Mouse (Mus musculus) forebrain, embryonic 13.5 days (tissue): ENCODE results near the gene Bace2. TPM values are rescaled to one million over a fixed set of nuclear protein-coding genes. Genes with fewer than 3 reads are reported as not detected.

Experiments used
- ATAC-seq: fragments of 200-750 bp; cut with Nextera tagmentation; 2 replicates; pipeline ENCODE4 v1.8.0; 2017
- H3K27ac ChIP-seq: fragments of 300-500 bp; sonication (generic); 2 replicates; pipeline ENCODE4 v1.5.1; 2015; ENCODE audit warnings: inconsistent platforms, mild to moderate bottlenecking, moderate library complexity
- H3K27me3 ChIP-seq: fragments of 300-500 bp; sonication (generic); 2 replicates; pipeline ENCODE4 v1.6.1; 2015; ENCODE audit warnings: mild to moderate bottlenecking, inconsistent platforms
- H3K36me3 ChIP-seq: fragments of 300-500 bp; sonication (generic); 2 replicates; pipeline ENCODE4 v1.6.1; 2015; ENCODE audit warnings: mild to moderate bottlenecking, inconsistent platforms; ENCODE audit not compliant: poor library complexity, severe bottlenecking
- H3K4me1 ChIP-seq: fragments of 300-500 bp; sonication (generic); 2 replicates; pipeline ENCODE4 v1.6.1; 2015; ENCODE audit warnings: inconsistent platforms
- H3K4me2 ChIP-seq: fragments of 300-500 bp; sonication (generic); 2 replicates; pipeline ENCODE4 v1.6.1; 2015; ENCODE audit warnings: inconsistent platforms, mild to moderate bottlenecking, moderate library complexity
- H3K4me3 ChIP-seq: fragments of 300-500 bp; sonication (generic); 2 replicates; pipeline ENCODE4 v1.5.1; 2015; ENCODE audit warnings: mild to moderate bottlenecking, inconsistent platforms
- H3K9ac ChIP-seq: fragments of 300-500 bp; sonication (generic); 2 replicates; pipeline ENCODE4 v1.6.1; 2015; ENCODE audit warnings: mild to moderate bottlenecking, inconsistent platforms
- H3K9me3 ChIP-seq: fragments of 300-500 bp; sonication (generic); replicated peaks from 2 replicates; pipeline ENCODE4 v1.6.1; 2016; ENCODE audit warnings: inconsistent platforms
- WGBS: fragments of 180-500 bp; shearing (Covaris S2); methylation state at CpG from one replicate; pipeline ENCODE4 v1.1.7; 2015; 5-methylcytosine and 5-hydroxymethylcytosine counted together
- polyA plus RNA-seq: library from polyadenylated mRNA; unstranded; fragments of >200 nt; fragmentation: Nextera tagmentation; extraction: Ambion mirVana; gene quantifications from 2 replicates; pipeline ENCODE4 v1.2.1, GENCODE M21; 2015

Gene Bace2
- polyA plus RNA-seq, 1 experiment from 2014 or later = 0.98 TPM

DNA sequence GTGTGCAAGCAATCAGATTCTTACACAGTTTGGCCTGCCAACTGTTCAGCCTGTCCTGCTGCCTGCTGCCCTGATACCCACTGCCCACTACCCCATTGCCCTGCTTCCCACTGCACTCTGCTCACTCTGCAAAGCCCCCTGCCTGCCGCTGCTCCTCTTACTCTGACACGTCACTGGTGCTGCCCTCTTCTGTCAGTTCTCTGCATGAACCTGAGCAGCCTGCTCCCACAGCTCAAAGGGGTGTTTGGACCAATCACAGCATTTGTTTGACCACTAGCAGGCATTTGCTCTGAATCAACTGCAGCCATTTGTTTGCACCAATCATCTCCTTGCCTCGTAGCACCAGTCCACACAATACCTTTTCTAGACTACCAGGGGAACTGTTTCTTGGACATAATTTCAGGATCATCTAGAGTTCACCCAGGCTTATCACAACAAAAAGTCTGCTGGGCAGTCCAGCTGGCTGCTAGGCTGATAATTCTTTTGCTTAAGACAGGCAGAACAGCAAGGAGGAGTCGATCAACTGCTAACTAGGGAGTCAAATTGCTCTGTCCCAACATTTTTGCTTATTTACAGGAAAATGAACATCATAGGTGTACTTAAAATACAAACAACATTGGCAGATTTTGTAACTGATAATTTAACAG is 61.5 kb downstream of the Bace2 start:
- Histone ChIP-seq H3K4me2 (no peak overlapping the region), H3K9me3 (no peaks in the 10 kb centered on the region), H3K4me3 (no peak overlapping the region), H3K4me1 (no peaks in the 10 kb centered on the region), H3K27me3 (no peaks in the 10 kb centered on the region), H3K36me3 (no peaks in the 10 kb centered on the region), H3K9ac (no peak overlapping the region), H3K27ac (no peak overlapping the region)
- WGBS = 13% methylated on average over 4 of the region's 4 CpGs
- ATAC-seq = peak; percentile 72; the same call in 1 of the 2 replicates

DNA sequence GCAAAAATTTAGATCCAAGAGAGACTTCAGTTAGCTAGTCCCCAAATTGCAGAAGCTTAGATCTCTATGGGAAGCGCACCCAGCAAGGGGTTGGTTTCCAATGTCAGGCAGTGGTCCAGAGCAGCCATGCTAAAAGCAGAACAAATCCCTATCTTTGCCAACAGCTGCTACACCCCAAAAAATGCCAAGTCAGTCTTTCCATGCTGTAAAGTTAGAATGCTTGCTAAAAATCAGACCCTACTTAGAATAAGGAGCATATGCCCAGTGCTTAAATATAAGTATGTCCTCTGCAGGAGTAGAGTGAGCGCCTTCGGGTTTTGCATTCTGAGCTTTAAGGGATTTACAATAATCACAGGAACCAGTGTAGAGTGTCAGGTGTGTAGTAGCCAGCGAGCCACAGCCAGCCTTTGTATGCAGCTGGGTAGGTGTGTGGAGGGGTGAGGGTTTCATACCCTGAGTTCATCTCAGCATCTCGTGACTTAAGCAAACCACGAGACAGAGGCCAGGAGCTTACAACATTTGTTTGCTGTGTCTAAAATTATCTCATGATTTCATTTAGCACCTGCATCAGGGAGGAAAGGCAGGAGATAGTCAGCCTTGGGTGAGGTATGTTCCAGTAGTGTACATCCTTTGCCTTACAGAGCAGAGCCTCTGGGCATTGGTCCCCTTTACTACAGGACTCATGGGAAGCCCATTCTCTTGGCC is 62.4 kb downstream of the Bace2 start:
- H3K9ac ChIP-seq = no peak overlapping the region
- no peaks in the 10 kb centered on the region for H3K36me3 ChIP-seq
- H3K9me3 ChIP-seq = no peaks in the 10 kb centered on the region
- no peak overlapping the region for H3K4me2 ChIP-seq
- no peak overlapping the region for H3K4me3 ChIP-seq
- no peaks in the 10 kb centered on the region for H3K4me1 ChIP-seq
- no peaks in the 10 kb centered on the region for H3K27me3 ChIP-seq
- ATAC-seq = no peak
- H3K27ac ChIP-seq = no peak overlapping the region
- WGBS = 91% methylated on average over 6 of the region's 6 CpGs

DNA sequence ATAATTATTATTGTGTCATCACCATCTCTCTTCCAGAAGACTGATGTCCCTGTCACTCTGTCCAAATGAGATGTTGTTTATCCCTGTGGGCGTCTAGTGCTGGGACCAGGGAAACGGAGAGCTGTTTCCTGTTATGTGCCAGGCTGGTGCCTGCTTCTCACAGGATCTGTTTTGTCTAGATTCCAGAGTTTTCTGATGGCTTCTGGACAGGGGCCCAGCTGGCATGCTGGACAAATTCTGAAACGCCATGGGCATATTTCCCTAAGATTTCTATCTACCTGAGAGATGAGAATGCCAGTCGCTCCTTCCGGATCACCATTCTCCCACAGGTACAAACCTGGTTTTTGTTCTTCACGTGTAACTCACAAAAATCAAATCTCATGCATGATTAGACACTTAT is 65.1 kb downstream of the Bace2 start:
- no peaks in the 10 kb centered on the region for H3K9me3 ChIP-seq
- H3K9ac ChIP-seq = no peak overlapping the region
- no peak overlapping the region for H3K4me3 ChIP-seq
- no peaks in the 10 kb centered on the region for H3K4me1 ChIP-seq
- no peaks in the 10 kb centered on the region for H3K36me3 ChIP-seq
- no peaks in the 10 kb centered on the region for H3K27me3 ChIP-seq
- H3K4me2 ChIP-seq = no peak overlapping the region
- WGBS = 84% methylated on average over 6 of the region's 6 CpGs
- no peak overlapping the region for H3K27ac ChIP-seq
- no peak for ATAC-seq

DNA sequence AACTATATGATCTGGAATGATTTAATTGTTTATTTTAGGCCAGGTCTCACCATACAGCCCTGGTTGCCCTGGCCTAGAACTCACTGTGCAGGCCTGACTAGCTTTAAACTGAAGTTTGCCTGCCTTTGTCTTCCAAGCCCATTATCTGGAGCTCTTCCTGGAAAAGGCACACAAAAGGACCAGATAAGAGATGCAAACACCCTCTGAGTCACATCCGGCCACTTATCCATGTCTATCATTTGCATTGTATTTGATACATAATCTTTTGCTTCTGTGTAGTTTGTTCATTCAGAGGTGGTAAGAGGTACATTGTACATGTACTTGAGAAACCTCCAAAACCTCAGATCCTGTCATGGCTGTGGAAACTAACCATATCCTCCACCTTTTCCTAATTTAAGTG is 67.1 kb downstream of the Bace2 start:
- no peak for ATAC-seq
- H3K36me3 ChIP-seq = no peaks in the 10 kb centered on the region
- H3K4me3 ChIP-seq = no peak overlapping the region
- no peak overlapping the region for H3K4me2 ChIP-seq
- WGBS = 85% methylated on average over 1 of the region's 1 CpGs
- H3K4me1 ChIP-seq = no peaks in the 10 kb centered on the region
- no peaks in the 10 kb centered on the region for H3K27me3 ChIP-seq
- no peak overlapping the region for H3K27ac ChIP-seq
- H3K9ac ChIP-seq = no peak overlapping the region
- H3K9me3 ChIP-seq = no peaks in the 10 kb centered on the region

DNA sequence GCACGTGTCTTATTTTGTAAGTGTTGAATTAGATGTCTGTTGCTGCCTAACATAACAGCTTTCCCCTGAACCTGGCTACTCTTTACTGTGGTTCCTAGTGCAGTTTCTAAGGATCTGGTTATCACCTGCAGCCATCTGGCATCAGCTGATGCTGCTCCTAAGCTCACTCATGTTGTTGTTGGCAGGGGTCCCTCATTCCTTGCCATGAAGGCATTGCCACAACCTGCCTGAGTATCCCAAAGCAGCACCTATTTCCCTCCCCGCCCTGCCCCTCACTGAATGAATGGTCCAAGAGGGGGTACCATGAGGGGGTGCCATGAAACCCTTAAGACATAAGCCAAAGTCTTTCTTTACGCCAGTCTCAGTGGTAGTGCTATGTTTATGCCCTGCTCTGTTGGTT is 71.5 kb downstream of the Bace2 start:
- Histone ChIP-seq H3K4me2 (no peak overlapping the region), H3K27me3 (no peaks in the 10 kb centered on the region), H3K4me3 (no peak overlapping the region), H3K9me3 (no peaks in the 10 kb centered on the region), H3K27ac (no peak overlapping the region), H3K36me3 (no peaks in the 10 kb centered on the region), H3K9ac (no peak overlapping the region), H3K4me1 (no peaks in the 10 kb centered on the region)
- WGBS = 85% methylated on average over 3 of the region's 3 CpGs
- no peak for ATAC-seq

DNA sequence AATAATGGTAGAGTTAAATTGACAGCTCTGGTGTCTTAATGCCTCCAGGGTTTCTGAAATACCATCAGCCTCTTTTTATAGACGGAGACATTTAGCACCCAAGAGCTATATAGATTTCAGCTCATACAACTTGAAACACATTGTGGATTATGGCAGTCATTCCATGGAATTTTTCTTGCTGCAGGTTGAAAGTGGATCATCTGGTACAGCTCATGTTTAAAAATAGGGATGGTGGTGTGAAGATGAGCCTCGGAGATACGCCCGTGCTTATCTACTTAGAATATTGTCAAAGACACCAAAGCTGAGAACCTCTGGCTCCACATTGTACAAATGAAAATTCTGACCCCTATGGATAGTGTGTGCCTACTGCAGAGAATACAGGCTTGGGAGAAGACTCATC is 73.5 kb downstream of the Bace2 start:
- ATAC-seq = no peak
- Histone ChIP-seq H3K27me3 (no peaks in the 10 kb centered on the region), H3K9me3 (no peaks in the 10 kb centered on the region), H3K4me1 (0 out of 2 replicates have a peak, but pooled peaks cover 3% of the 10 kb centered on the region), H3K4me3 (no peak overlapping the region), H3K9ac (no peak overlapping the region), H3K36me3 (no peaks in the 10 kb centered on the region), H3K4me2 (no peak overlapping the region), H3K27ac (no peak overlapping the region)
- WGBS = 94% methylated on average over 4 of the region's 4 CpGs

DNA sequence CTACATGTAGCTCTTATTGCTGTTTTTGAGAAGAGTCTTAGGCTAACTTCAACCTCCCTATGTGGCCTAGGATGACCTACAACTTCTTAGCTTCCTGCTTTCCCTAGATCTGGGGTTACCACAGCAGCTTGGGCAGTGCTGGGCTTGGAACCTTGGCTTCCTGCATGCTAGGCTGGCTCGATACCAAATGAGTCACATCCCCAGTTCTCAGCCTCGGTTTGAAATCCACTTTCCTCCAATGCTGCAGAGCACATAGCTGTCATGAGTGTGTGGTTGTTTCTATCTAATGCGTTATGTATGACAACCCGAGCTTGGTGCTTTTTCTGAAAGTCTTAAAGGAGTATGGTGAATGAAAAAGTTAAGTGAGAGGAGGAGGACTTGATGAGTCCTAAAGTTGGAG is 74.8 kb downstream of the Bace2 start:
- Histone ChIP-seq H3K9me3 (no peaks in the 10 kb centered on the region), H3K9ac (no peak overlapping the region), H3K27ac (no peak overlapping the region), H3K27me3 (no peaks in the 10 kb centered on the region), H3K4me2 (no peak overlapping the region), H3K4me1 (0 out of 2 replicates have a peak, but pooled peaks cover 3% of the 10 kb centered on the region), H3K36me3 (no peaks in the 10 kb centered on the region), H3K4me3 (no peak overlapping the region)
- WGBS = 80% methylated on average over 4 of the region's 4 CpGs
- ATAC-seq = no peak

DNA sequence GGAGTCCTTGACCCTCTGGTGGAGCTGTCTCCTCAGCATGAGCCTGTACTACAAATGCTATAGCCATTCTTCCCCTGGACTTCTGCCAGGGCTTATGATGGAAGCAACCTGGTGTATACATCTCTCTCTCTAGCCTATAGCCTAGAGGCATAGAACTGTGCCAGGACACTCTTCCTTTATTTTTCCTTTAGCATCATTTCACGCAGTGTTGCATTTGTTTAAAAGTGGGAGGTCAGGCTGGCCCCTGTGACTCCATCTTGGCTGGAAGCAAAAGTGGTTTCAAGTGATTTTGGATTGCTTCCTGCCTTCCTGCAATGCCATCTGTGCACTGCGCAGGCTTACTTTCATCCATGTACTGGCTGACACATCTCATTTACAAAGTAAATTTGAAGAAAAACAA is 77.7 kb downstream of the Bace2 start:
- H3K4me2 ChIP-seq = no peak overlapping the region
- H3K27ac ChIP-seq = no peak overlapping the region
- no peaks in the 10 kb centered on the region for H3K27me3 ChIP-seq
- no peaks in the 10 kb centered on the region for H3K9me3 ChIP-seq
- ATAC-seq = no peak
- no peaks in the 10 kb centered on the region for H3K36me3 ChIP-seq
- H3K4me1 ChIP-seq = 0 out of 2 replicates have a peak, but pooled peaks cover 3% of the 10 kb centered on the region
- H3K4me3 ChIP-seq = no peak overlapping the region
- WGBS = 83% methylated on average over 2 of the region's 2 CpGs
- H3K9ac ChIP-seq = no peak overlapping the region

DNA sequence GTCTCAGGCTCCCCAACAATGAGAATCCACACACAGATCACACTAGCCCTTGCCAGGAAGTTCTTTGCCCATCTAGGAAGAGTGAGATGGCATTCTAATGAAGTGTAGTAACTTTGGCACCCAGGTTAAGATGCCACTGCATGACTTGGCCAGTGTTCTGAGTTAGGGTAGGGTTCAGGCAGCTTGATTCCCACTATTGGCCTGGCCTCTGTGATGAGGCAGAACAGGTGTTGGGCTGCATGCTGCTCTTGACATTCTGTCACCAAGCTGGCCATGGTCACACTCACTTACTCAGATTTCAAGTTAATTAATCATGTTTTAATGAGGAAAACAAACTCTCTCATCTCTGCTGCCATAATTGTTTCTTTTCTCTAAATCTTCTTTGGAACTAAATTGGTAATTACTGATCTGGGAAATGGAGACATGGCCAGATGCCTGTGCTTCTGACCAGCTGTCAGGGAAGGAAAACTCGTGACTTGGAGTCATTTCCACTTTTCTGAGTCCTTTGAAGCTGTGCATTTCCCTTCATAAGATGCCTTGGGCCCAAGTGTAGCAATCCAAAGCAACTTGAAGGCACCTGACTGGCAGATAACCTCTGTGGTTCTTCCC is 81.0 kb downstream of the Bace2 start:
- Histone ChIP-seq H3K9me3 (no peaks in the 10 kb centered on the region), H3K27me3 (no peaks in the 10 kb centered on the region), H3K36me3 (no peaks in the 10 kb centered on the region), H3K4me1 (0 out of 2 replicates have a peak, but pooled peaks cover 3% of the 10 kb centered on the region), H3K9ac (no peak overlapping the region), H3K4me3 (no peak overlapping the region), H3K27ac (no peak overlapping the region), H3K4me2 (no peak overlapping the region)
- 49% methylated on average over 1 of the region's 1 CpGs for WGBS
- peak; percentile 67 for ATAC-seq

DNA sequence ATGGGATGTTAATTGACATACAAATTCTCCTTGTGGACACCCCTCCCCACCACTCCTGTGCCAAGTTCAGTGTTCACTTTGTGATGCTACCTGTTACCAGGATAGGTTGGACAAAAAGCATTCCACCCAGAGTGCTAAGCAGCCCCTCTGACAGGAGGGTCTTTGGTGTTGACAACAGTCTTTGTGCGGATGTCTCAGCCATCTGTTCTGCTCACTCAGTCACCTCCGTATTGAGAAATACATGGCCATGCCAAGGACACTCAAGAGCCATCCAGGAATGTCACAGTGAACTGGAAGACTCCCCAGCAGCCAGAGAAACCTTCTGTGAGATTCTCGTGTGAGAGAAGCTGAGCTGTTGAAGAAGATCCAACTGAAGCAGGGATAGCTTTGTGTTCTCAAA is 81.6 kb downstream of the Bace2 start:
- Histone ChIP-seq H3K27ac (no peak overlapping the region), H3K9me3 (no peaks in the 10 kb centered on the region)

DNA sequence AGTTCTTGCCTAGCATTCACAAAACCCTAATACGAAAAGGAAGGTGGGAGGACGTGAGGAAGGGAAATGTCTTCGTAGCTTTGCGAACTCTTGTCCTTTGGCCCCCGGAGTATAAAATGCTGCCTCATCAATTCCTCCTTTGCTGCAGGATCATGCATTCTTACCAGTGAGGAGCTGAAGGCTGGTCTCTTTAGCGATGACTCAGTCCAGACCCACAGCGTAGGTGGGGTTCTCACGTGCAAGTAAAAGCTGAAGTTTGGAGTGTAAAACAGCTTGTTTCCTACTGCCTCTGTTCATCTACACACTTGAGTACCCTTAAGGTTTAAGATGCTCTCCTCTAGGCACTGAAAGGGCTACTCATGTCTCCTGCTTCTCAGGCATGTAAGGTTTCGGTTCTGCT is 85.4 kb downstream of the Bace2 start:
- no peak overlapping the region for H3K4me2 ChIP-seq
- H3K27ac ChIP-seq = no peak overlapping the region
- H3K9ac ChIP-seq = no peak overlapping the region

More for the DNA sequence above, 81.6 kb downstream of the Bace2 start:
- ATAC-seq = 0 out of 2 replicates have a peak, but pooled peaks have one; percentile 45
- no peaks in the 10 kb centered on the region for H3K27me3 ChIP-seq
- 65% methylated on average over 3 of the region's 3 CpGs for WGBS
- H3K36me3 ChIP-seq = no peaks in the 10 kb centered on the region
- H3K9ac ChIP-seq = no peak overlapping the region
- H3K4me1 ChIP-seq = 0 out of 2 replicates have a peak, but pooled peaks cover 3% of the 10 kb centered on the region
- H3K4me3 ChIP-seq = no peak overlapping the region
- no peak overlapping the region for H3K4me2 ChIP-seq

DNA sequence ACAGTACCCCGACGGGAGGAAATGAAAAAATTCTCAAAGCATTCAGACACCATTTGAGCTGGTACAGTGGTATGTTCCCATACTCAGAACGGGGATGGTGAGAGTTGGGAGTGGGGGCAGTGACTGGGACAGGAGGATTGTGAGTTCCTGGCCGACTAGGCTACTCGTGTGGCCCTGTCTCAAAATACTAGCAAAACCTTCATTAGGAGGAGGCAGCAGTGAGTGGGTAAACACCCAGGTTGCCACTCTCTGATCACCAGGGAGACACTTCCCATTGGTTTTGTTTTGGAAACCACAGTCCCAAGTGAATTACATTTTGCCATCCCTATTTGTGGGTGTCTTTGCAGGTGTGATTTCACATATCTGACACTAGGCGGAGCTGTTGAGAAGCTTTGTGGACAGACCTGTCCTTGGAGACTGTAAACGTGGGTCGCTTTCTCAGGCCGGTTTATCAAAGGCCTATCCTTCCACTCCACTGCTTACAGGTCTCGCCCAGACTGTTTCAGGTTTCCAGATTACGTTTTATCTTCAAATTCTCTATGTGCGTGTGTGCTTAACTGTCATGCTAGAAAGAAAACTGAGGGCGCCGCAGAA is 87.2 kb downstream of the Bace2 start:
- no peaks in the 10 kb centered on the region for H3K9me3 ChIP-seq
- WGBS = 49% methylated on average over 14 of the region's 14 CpGs
- H3K36me3 ChIP-seq = no peaks in the 10 kb centered on the region
- no peaks in the 10 kb centered on the region for H3K27me3 ChIP-seq
- H3K4me3 ChIP-seq = no peak overlapping the region
- H3K4me2 ChIP-seq = no peak overlapping the region
- no peak overlapping the region for H3K27ac ChIP-seq
- ATAC-seq = peak; percentile 68
- H3K9ac ChIP-seq = no peak overlapping the region
- H3K4me1 ChIP-seq = no peaks in the 10 kb centered on the region

More for the DNA sequence above, 85.4 kb downstream of the Bace2 start:
- no peaks in the 10 kb centered on the region for H3K4me1 ChIP-seq
- no peaks in the 10 kb centered on the region for H3K9me3 ChIP-seq
- no peak overlapping the region for H3K4me3 ChIP-seq
- no peaks in the 10 kb centered on the region for H3K36me3 ChIP-seq
- no peaks in the 10 kb centered on the region for H3K27me3 ChIP-seq
- 88% methylated on average over 9 of the region's 9 CpGs for WGBS
- ATAC-seq = no peak
